Mouse (Mus musculus) hindbrain, embryonic 16.5 days (tissue): Measurements from ENCODE around the gene 9430097D07Rik. TPM values are rescaled to one million over a fixed set of nuclear protein-coding genes. Genes with fewer than 3 reads are reported as not detected.
A peak's percentile ranks its signal among the peaks of the same experiment; 100 is the strongest.

Experiments
- ATAC-seq: fragments of 200-750 bp; cut with Nextera tagmentation; 2 replicates; pipeline ENCODE4 v1.8.0; 2017; ENCODE audit warnings: moderate TSS enrichment, moderate library complexity
- H3K27ac ChIP-seq: fragments of 300-500 bp; sonication (generic); 2 replicates; pipeline ENCODE4 v1.5.1; 2014; ENCODE audit warnings: low read depth, mild to moderate bottlenecking, control low read depth, low read length, moderate library complexity
- H3K27me3 ChIP-seq: fragments of 300-500 bp; sonication (generic); replicated peaks from 2 replicates; pipeline ENCODE4 v1.6.1; 2014; ENCODE audit warnings: low read length; ENCODE audit not compliant: control insufficient read depth, insufficient read depth
- H3K36me3 ChIP-seq: fragments of 300-500 bp; sonication (generic); 2 replicates; pipeline ENCODE4 v1.6.1; 2014; ENCODE audit warnings: mild to moderate bottlenecking, low read length, moderate library complexity, mixed read lengths; ENCODE audit not compliant: control insufficient read depth, insufficient read depth
- H3K4me1 ChIP-seq: fragments of 300-500 bp; sonication (generic); 2 replicates; pipeline ENCODE4 v1.6.1; 2014; ENCODE audit warnings: low read depth, low read length; ENCODE audit not compliant: control insufficient read depth, insufficient read depth
- H3K4me2 ChIP-seq: fragments of 300-500 bp; sonication (generic); 2 replicates; pipeline ENCODE4 v1.6.1; 2014; ENCODE audit warnings: mild to moderate bottlenecking, low read length, control low read depth, moderate library complexity
- H3K4me3 ChIP-seq: fragments of 300-500 bp; sonication (generic); 2 replicates; pipeline ENCODE4 v1.5.1; 2014; ENCODE audit warnings: mild to moderate bottlenecking, low read length, control low read depth, moderate library complexity
- H3K9ac ChIP-seq: fragments of 300-500 bp; sonication (generic); 2 replicates; pipeline ENCODE4 v1.6.1; 2014; ENCODE audit warnings: low read depth, mild to moderate bottlenecking, control low read depth, low read length, moderate library complexity
- H3K9me3 ChIP-seq: fragments of 300-500 bp; sonication (generic); 2 replicates; pipeline ENCODE4 v1.6.1; 2014; ENCODE audit warnings: mild to moderate bottlenecking, low read length, moderate library complexity; ENCODE audit not compliant: control insufficient read depth
- WGBS: fragments of 180-500 bp; shearing (Covaris S2); extraction: QIAGEN DNeasy Blood & Tissue Kit; methylation state at CpG from one replicate; pipeline ENCODE4 v1.1.7; 2014; 5-methylcytosine and 5-hydroxymethylcytosine counted together
- polyA plus RNA-seq: library from polyadenylated mRNA; unstranded; fragments of >200 nt; fragmentation: Nextera tagmentation; extraction: Ambion mirVana; gene quantifications from 2 replicates; pipeline ENCODE4 v1.2.1, GENCODE M21; 2015

9430097D07Rik gene
- polyA plus RNA-seq, 1 experiment from 2014 or later, result 1.6 TPM

DNA sequence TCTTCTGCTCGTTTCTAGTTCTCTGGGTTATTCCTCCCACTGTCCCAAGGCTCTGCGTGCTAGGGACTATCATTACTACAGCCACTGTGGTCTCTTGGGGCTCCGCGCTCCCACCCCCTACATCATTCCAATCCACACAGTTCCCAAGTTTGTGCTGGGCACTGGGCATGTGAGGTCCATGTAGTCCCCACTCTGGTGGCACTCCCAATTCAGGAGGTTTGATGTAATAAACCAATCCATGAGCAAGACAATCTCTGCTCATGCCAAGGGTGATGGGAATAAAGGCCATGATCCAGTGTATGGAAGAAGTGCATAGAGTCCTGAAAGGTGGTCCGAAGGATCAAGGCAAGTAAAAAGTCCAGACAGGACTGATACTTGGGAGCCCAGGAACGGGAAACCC is 987 bp downstream of the 9430097D07Rik start, which contains the start of gene Pip5kl1:
TSS of gene Pip5kl1 (plus strand) at position 301 of the 400 bp plus-strand sequence.
- H3K9me3 ChIP-seq, result no peaks in the 10 kb centered on the region
- H3K9ac ChIP-seq, result peak within 1 kb of the TSS; percentile 63
- H3K36me3 ChIP-seq, result 0 out of 2 replicates have a peak, but pooled peaks cover 3% of the 10 kb centered on the region
- no peak for ATAC-seq
- 75% methylated on average over 6 of the region's 6 CpGs for WGBS
- H3K4me2 ChIP-seq, result peak within 1 kb of the TSS; percentile 98
- peak within 1 kb of the TSS; percentile 58 for H3K4me3 ChIP-seq
- H3K4me1 ChIP-seq, result peaks cover 14% of the 10 kb centered on the region
- H3K27me3 ChIP-seq, result peaks cover 6% of the 10 kb centered on the region
- H3K27ac ChIP-seq, result peak within 1 kb of the TSS; percentile 57; the same call in 1 of the 2 replicates

DNA sequence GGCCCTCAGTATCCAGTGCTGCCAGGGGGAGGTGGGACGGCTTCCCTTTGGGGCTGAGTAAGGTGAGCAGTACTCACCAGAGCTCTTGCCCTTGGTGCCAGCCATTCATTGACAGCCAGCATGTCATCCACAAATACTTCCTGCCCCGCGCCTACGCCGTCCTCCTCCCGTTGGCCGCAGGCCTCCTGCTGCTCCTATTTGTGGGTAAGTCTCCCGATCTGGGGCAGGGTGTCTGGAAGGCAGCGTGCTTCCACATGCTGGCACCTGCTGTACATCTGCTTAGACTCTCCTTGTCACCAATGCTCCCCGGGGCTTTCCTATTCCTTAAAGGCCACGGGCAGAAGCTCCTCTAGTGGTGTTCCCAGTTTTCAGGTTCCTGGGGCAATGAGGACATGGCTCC is 3.3 kb downstream of the 9430097D07Rik start:
- Histone ChIP-seq H3K4me1 (peaks cover 14% of the 10 kb centered on the region), H3K4me3 (no peak overlapping the region), H3K9ac (no peak overlapping the region), H3K9me3 (no peaks in the 10 kb centered on the region), H3K36me3 (peaks cover 14% of the 10 kb centered on the region), H3K4me2 (no peak overlapping the region; the same call in 1 of the 2 replicates), H3K27ac (no peak overlapping the region), H3K27me3 (no peaks in the 10 kb centered on the region)
- 88% methylated on average over 11 of the region's 11 CpGs for WGBS
- ATAC-seq, result no peak

DNA sequence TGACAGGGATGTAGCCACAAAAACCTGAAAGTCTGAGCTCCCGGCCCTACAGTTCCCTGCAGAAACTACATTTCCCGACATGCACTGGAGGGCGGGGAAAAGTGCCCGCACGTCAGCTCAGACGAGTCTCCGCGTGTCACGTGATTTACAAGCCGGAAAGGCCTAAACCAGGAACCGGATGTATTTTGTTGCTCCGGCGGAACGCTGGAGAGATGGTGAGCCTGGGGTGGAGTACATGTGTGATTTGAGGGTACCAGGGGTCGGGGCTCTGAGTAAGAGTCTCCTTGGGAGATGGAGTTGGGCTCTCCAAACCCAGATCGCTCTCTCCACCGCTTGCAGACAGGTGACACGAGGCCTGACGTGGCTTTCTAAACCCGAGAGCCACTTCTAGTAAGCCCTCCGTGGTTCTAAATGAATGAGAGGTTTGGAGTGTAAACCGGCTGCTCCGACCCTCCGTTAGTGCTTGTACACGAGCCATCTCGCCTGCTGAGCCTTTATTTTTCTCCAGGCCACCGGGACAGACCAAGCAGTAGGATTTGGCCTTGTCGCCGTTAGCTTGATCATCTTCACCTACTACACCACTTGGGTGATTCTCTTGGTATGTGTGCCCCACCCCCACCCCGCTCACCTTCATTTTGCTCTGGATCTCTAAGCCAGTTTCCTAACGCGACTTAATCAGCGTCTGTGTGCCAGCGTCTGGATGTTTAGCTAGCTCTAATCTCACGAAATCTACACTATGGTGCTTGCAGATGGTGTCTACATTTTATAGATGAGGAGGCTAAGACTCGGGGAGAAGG is 4.6 kb downstream of the 9430097D07Rik start, which contains the start of gene Dpm2:
TSS of gene Dpm2 (plus strand) at position 161 of the 797 bp plus-strand sequence.
- peaks cover 14% of the 10 kb centered on the region for H3K4me1 ChIP-seq
- peak within 1 kb of the TSS; percentile 65 for H3K9ac ChIP-seq
- 2% methylated on average over 35 of the region's 36 CpGs for WGBS
- ATAC-seq, result peak; percentile 84
- peak within 1 kb of the TSS; percentile 88 for H3K4me2 ChIP-seq
- peak within 1 kb of the TSS; percentile 63 for H3K4me3 ChIP-seq
- H3K27me3 ChIP-seq, result no peaks in the 10 kb centered on the region
- peaks cover 16% of the 10 kb centered on the region for H3K36me3 ChIP-seq
- H3K9me3 ChIP-seq, result no peaks in the 10 kb centered on the region
- peak within 1 kb of the TSS; percentile 69 for H3K27ac ChIP-seq

GRCm38 (mm10) chr2:32568941-32569340 is 6.5 kb downstream of the 9430097D07Rik start:
- Histone ChIP-seq H3K36me3 (peaks cover 32% of the 10 kb centered on the region), H3K4me2 (no peak overlapping the region), H3K4me1 (peaks cover 11% of the 10 kb centered on the region), H3K27me3 (no peaks in the 10 kb centered on the region), H3K27ac (no peak overlapping the region), H3K4me3 (no peak overlapping the region), H3K9ac (no peak overlapping the region), H3K9me3 (no peaks in the 10 kb centered on the region)
- no peak for ATAC-seq
- 84% methylated on average over 3 of the region's 3 CpGs for WGBS

DNA sequence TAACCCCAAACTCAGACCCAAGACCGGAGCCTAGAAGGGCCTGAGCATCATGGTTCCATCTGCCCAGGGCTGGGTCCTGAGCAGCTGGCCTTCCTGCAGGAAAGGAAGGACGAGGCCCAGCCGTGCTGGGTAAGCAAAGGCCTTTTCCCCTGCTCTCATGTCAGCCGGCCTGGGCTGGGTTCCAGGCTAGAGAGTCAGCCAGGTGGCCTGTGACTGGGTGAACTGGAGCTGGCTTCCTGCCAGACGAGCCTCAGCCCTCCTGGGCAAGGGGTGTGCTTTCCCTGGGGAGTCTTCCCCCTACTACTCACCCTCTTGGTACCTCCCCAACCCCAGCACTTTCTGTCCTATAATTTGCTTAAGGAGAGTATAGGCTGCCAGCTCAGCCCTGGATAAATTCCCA is 7.3 kb downstream of the 9430097D07Rik start:
- H3K36me3 ChIP-seq, result peaks cover 37% of the 10 kb centered on the region
- WGBS, result 54% methylated on average over 5 of the region's 5 CpGs
- H3K9me3 ChIP-seq, result no peaks in the 10 kb centered on the region
- no peak overlapping the region for H3K9ac ChIP-seq
- no peak overlapping the region for H3K4me2 ChIP-seq
- H3K4me3 ChIP-seq, result no peak overlapping the region
- H3K27ac ChIP-seq, result no peak overlapping the region
- peaks cover 11% of the 10 kb centered on the region for H3K4me1 ChIP-seq
- ATAC-seq, result no peak
- H3K27me3 ChIP-seq, result no peaks in the 10 kb centered on the region

- Histone ChIP-seq H3K4me2 (no peak overlapping the region), H3K9me3 (no peaks in the 10 kb centered on the region), H3K27me3 (no peaks in the 10 kb centered on the region), H3K36me3 (peaks cover 37% of the 10 kb centered on the region), H3K4me3 (no peak overlapping the region), H3K27ac (no peak overlapping the region), H3K9ac (no peak overlapping the region), H3K4me1 (peaks cover 4% of the 10 kb centered on the region)
- no peak for ATAC-seq
- WGBS, result 46% methylated on average over 4 of the region's 4 CpGs
These were observed 8.9 kb downstream of the 9430097D07Rik start for GRCm38 (mm10) chr2:32566536-32567063.

GRCm38 (mm10) chr2:32559570-32559969 is 15.9 kb downstream of the 9430097D07Rik start:
- H3K4me3 ChIP-seq, result no peak overlapping the region
- H3K36me3 ChIP-seq, result peaks cover 15% of the 10 kb centered on the region
- H3K4me1 ChIP-seq, result peaks cover 12% of the 10 kb centered on the region
- peak; percentile 83 for ATAC-seq
- no peaks in the 10 kb centered on the region for H3K9me3 ChIP-seq
- H3K27me3 ChIP-seq, result no peaks in the 10 kb centered on the region
- H3K9ac ChIP-seq, result no peak overlapping the region
- H3K27ac ChIP-seq, result peak overlapping the region; percentile 3; the same call in 1 of the 2 replicates
- whole genome bisulfite sequencing, result 14% methylated on average over 5 of the region's 5 CpGs
- H3K4me2 ChIP-seq, result no peak overlapping the region

GRCm38 (mm10) chr2:32556019-32556418 is 19.5 kb downstream of the 9430097D07Rik start:
- Histone ChIP-seq H3K27me3 (no peaks in the 10 kb centered on the region), H3K4me3 (no peak overlapping the region), H3K27ac (no peak overlapping the region), H3K4me2 (no peak overlapping the region), H3K36me3 (no peaks in the 10 kb centered on the region), H3K4me1 (peaks cover 12% of the 10 kb centered on the region), H3K9me3 (no peaks in the 10 kb centered on the region), H3K9ac (0 out of 2 replicates have a peak overlapping the region, but pooled peaks have one; percentile 13)
- WGBS, result 70% methylated on average over 7 of the region's 7 CpGs
- ATAC-seq, result no peak

DNA sequence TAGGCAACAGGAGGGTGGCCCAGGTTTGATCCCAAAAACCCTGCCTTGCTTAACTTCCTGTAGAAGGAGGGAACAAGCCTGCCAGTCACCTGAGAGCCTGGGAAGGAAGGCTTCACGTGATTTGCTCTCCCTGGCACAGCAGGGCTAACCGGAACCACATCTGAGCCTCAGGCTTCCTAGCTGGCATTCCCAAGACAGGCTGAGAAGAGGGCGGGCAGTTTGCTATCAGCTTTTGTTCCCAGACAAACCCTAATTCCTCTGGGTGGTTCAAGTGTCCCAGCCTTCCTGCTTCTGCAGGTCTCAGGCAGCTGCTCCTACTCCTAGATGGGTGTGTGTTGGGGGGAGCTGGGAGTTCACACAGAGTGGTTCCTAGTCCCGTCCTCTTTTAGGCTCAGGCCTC is 20.0 kb downstream of the 9430097D07Rik start:
- Histone ChIP-seq H3K4me2 (no peak overlapping the region), H3K9me3 (no peaks in the 10 kb centered on the region), H3K4me1 (peaks cover 12% of the 10 kb centered on the region), H3K36me3 (no peaks in the 10 kb centered on the region), H3K27ac (no peak overlapping the region), H3K4me3 (no peak overlapping the region), H3K9ac (no peak overlapping the region), H3K27me3 (no peaks in the 10 kb centered on the region)
- 28% methylated on average over 4 of the region's 4 CpGs for WGBS
- ATAC-seq, result no peak
